Mouse (Mus musculus): Measurements from ENCODE around the gene Hus1.

DNA sequence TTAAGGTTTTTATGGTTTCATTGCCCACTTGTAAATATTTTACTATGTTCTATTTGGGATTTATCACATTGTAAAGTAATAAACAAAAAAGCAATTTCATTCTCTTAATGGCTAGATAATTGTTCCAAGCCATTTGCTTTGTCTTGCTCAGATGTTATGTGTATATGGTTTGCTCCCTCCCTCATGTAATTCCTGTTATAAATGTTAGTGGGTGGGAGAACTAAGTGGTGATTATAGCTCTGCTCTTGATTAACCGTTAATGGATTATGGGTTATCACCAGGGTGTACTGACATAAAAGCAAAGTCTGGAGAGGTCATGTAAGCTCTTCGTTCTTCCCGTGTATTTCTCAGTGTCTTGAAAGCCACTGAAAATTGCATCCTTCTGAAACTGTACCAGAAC lies 3.7 kb upstream of the Hus1 start:
- TF ChIP-seq CTCF (IDR thresholded peaks at IDR 0.05) (no peak), POLR2A (IDR thresholded peaks at IDR 0.05; ENCODE audit: insufficient read depth, low read depth, low read length) (no peak), EP300 (IDR thresholded peaks at IDR 0.05; ENCODE audit: insufficient read depth, low read depth, low read length) (no peak)
